Mouse (Mus musculus) hindbrain, embryonic 16.5 days (tissue): ENCODE measurements at regions not wholly inside any gene's neighbourhood (a gene's known extent, or its start where the extent isn't known, plus 50 kb on each side); places are given as distances from the start of the nearest gene placed in this dataset.
A peak's percentile ranks its signal among the peaks of the same experiment; 100 is the strongest.
"Not testable (repeated sequence)": the region's sequence is repeated elsewhere in the genome, so short reads cannot be mapped to it uniquely, and the experiment has no call there.

Experiments used
- ATAC-seq: fragments of 200-750 bp; cut with Nextera tagmentation; 2 replicates; pipeline ENCODE4 v1.8.0; 2017; ENCODE audit warnings: moderate TSS enrichment, moderate library complexity
- H3K27ac ChIP-seq: fragments of 300-500 bp; sonication (generic); 2 replicates; pipeline ENCODE4 v1.5.1; 2014; ENCODE audit warnings: low read depth, mild to moderate bottlenecking, control low read depth, low read length, moderate library complexity
- H3K27me3 ChIP-seq: fragments of 300-500 bp; sonication (generic); replicated peaks from 2 replicates; pipeline ENCODE4 v1.6.1; 2014; ENCODE audit warnings: low read length; ENCODE audit not compliant: control insufficient read depth, insufficient read depth
- H3K36me3 ChIP-seq: fragments of 300-500 bp; sonication (generic); 2 replicates; pipeline ENCODE4 v1.6.1; 2014; ENCODE audit warnings: mild to moderate bottlenecking, low read length, moderate library complexity, mixed read lengths; ENCODE audit not compliant: control insufficient read depth, insufficient read depth
- H3K4me1 ChIP-seq: fragments of 300-500 bp; sonication (generic); 2 replicates; pipeline ENCODE4 v1.6.1; 2014; ENCODE audit warnings: low read depth, low read length; ENCODE audit not compliant: control insufficient read depth, insufficient read depth
- H3K4me2 ChIP-seq: fragments of 300-500 bp; sonication (generic); 2 replicates; pipeline ENCODE4 v1.6.1; 2014; ENCODE audit warnings: mild to moderate bottlenecking, low read length, control low read depth, moderate library complexity
- H3K4me3 ChIP-seq: fragments of 300-500 bp; sonication (generic); 2 replicates; pipeline ENCODE4 v1.5.1; 2014; ENCODE audit warnings: mild to moderate bottlenecking, low read length, control low read depth, moderate library complexity
- H3K9ac ChIP-seq: fragments of 300-500 bp; sonication (generic); 2 replicates; pipeline ENCODE4 v1.6.1; 2014; ENCODE audit warnings: low read depth, mild to moderate bottlenecking, control low read depth, low read length, moderate library complexity
- H3K9me3 ChIP-seq: fragments of 300-500 bp; sonication (generic); 2 replicates; pipeline ENCODE4 v1.6.1; 2014; ENCODE audit warnings: mild to moderate bottlenecking, low read length, moderate library complexity; ENCODE audit not compliant: control insufficient read depth
- WGBS: fragments of 180-500 bp; shearing (Covaris S2); extraction: QIAGEN DNeasy Blood & Tissue Kit; methylation state at CpG from one replicate; pipeline ENCODE4 v1.1.7; 2014; 5-methylcytosine and 5-hydroxymethylcytosine counted together

DNA sequence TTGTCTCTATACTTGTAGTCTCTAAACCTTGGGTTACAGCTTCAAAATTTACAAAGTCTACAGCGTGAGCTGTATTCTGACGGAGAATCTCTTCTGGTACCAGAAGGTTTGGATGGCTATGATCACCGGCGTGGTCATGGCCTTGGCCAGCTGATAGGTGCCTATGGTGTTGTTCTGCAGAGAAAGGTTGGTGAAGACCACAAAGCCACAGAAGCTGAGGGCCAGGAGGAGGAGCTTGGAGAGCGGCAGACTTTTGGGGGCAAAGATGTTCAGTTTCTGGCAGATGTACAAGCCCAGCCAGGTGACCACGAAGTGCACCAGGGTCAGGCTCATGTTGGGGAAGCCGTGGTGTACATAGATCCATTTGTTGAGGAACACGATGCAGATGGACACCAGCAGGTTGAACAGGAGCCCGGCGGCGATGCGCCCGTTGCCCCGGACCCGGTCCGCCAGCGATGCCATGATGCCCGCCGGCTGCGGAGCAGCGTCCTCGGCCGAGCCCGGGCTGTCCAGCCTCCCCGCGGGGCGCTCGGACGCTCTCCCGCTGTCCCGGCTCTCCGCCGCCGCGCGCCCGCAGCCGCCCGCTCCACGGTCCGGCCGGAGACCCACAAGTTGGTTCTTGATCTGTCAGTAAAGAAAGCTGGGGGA, 257.3 kb upstream of the Castor2 start:
- peak; percentile 50; the same call in 1 of the 2 replicates for ATAC-seq
- not testable (repeated sequence) for H3K27ac ChIP-seq, H3K4me1 ChIP-seq, H3K9me3 ChIP-seq, H3K4me3 ChIP-seq, H3K27me3 ChIP-seq, H3K9ac ChIP-seq, H3K36me3 ChIP-seq
- WGBS, result 46% methylated on average over 15 of the region's 42 CpGs
- peak overlapping the region; percentile 36 for H3K4me2 ChIP-seq

DNA sequence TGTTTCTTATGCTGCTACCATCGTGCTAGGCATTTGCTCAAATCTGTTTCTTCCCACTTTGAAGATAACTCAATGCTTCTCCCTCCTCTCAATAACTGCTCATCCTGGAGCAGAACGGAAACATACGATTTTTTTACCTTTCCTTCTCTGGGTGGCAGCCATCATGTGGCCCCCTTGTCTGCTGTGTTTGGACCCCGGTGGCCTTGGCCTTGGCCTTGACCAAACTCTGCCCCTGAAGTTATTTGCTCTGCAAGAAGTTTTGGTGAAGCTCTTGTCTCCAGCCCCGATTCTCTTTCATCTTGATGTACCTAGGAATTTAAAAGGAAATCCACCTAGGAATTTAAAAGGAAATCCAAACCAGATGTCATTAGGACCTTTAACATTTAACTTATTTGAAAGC, 261.2 kb upstream of the Castor2 start:
- WGBS, result 84% methylated on average over 5 of the region's 5 CpGs
- no peaks in the 10 kb centered on the region for H3K27me3 ChIP-seq
- H3K4me2 ChIP-seq, result no peak overlapping the region
- no peak overlapping the region for H3K27ac ChIP-seq
- H3K4me3 ChIP-seq, result no peak overlapping the region
- no peak for ATAC-seq
- no peak overlapping the region for H3K9ac ChIP-seq
- no peaks in the 10 kb centered on the region for H3K9me3 ChIP-seq
- no peaks in the 10 kb centered on the region for H3K36me3 ChIP-seq
- no peaks in the 10 kb centered on the region for H3K4me1 ChIP-seq

DNA sequence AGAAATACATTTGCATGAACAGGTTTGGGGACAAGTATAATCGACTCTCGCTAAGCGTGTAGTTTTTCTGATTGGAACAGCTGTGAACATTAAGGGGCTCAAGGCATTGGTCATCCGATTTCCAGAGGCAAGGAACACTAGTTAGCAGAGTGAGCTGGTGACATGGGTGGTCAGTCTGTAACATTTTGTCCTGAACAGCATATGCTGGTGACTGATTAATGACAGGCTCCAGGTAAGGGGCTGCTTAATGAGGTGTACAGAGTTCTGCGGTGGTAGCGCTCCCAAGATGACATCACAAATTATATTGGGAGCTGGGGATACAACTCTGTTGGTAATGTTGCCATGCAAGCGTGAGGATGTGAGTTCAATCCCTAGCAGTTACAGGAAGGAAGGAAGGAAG, 266.3 kb upstream of the Castor2 start:
- Histone ChIP-seq H3K4me3 (no peak overlapping the region), H3K27me3 (no peaks in the 10 kb centered on the region), H3K4me2 (no peak overlapping the region), H3K9ac (no peak overlapping the region), H3K4me1 (no peaks in the 10 kb centered on the region), H3K9me3 (no peaks in the 10 kb centered on the region), H3K27ac (no peak overlapping the region), H3K36me3 (no peaks in the 10 kb centered on the region)
- WGBS, result 76% methylated on average over 7 of the region's 7 CpGs
- no peak for ATAC-seq

DNA sequence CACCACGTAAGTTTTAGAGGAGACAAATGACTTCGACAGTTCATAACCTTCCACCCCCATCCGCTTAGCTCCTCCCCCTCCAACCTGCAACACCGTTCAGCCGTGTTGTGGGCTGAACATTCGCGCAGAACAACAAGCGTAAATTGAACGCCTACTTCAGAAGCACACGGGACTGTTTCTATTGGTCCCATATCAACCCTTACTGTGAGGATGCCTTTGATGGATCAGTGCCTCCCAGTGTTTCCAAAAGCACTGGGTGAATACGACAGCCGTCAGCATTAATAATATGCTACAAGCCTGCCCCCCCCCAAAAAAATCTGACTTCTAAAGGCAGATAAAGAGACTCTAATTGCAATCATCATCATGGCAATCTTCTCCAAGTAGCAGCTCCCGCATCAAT, 271.3 kb upstream of the Castor2 start:
- WGBS, result 84% methylated on average over 13 of the region's 13 CpGs
- no peak for ATAC-seq

DNA sequence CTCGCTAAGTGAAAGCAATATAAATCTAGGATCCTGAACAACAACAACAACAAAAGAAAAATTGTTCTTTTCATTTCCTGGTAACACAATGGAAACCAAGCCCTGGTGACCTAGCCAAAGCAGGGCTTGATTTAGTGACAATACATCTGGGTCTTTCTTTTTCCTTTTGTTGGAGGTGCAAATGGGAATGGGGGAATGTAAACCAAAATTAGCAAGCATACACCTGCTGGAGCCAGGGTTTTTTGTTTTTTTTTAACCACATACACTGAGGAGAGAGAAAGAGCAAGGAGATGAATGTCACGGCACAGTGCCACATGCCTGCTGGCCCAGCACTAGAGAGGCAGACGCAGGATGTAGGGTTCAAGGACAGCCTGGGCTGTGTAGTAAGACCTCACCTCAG, 275.6 kb upstream of the Castor2 start:
- Histone ChIP-seq H3K27me3 (no peaks in the 10 kb centered on the region), H3K27ac (no peak overlapping the region; the same call in 1 of the 2 replicates), H3K9ac (no peak overlapping the region), H3K9me3 (no peaks in the 10 kb centered on the region), H3K4me3 (no peak overlapping the region), H3K4me1 (peaks cover 7% of the 10 kb centered on the region; the same call in 1 of the 2 replicates), H3K36me3 (no peaks in the 10 kb centered on the region), H3K4me2 (no peak overlapping the region)
- no peak for ATAC-seq
- WGBS, result 44% methylated on average over 3 of the region's 3 CpGs

More for the DNA sequence above, 271.3 kb upstream of the Castor2 start:
- H3K4me3 ChIP-seq, result no peak overlapping the region
- no peaks in the 10 kb centered on the region for H3K36me3 ChIP-seq
- H3K9me3 ChIP-seq, result no peaks in the 10 kb centered on the region
- H3K27ac ChIP-seq, result no peak overlapping the region
- no peak overlapping the region for H3K4me2 ChIP-seq
- H3K4me1 ChIP-seq, result 0 out of 2 replicates have a peak, but pooled peaks cover 3% of the 10 kb centered on the region
- H3K9ac ChIP-seq, result no peak overlapping the region
- no peaks in the 10 kb centered on the region for H3K27me3 ChIP-seq

DNA sequence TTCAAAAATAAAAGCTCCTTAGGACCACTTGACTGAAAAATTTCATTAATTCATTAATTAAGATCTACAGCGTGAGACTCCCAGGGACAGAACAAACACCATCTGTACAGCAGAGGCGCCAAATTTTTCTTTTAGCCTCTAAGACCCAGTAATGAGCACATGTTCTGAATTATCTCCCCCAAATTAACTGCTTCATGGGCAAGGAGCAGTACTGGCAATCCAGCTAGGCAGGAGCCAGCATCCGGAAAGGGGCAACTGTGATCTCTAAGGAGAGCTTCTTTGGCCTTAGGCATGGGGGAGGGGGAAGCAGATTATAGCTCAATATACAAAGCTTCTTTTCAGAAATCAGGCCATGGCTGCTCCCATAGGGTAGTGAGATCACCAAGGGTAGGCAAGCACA, 278.2 kb upstream of the Castor2 start:
- H3K9me3 ChIP-seq, result no peaks in the 10 kb centered on the region
- WGBS, result 12% methylated on average over 3 of the region's 3 CpGs
- H3K27me3 ChIP-seq, result 0 out of 2 replicates have a peak, but pooled peaks cover 2% of the 10 kb centered on the region
- H3K9ac ChIP-seq, result no peak overlapping the region
- H3K4me1 ChIP-seq, result peaks cover 7% of the 10 kb centered on the region; the same call in 1 of the 2 replicates
- no peak overlapping the region for H3K27ac ChIP-seq
- no peaks in the 10 kb centered on the region for H3K36me3 ChIP-seq
- peak; percentile 72 for ATAC-seq
- no peak overlapping the region for H3K4me3 ChIP-seq
- no peak overlapping the region for H3K4me2 ChIP-seq

DNA sequence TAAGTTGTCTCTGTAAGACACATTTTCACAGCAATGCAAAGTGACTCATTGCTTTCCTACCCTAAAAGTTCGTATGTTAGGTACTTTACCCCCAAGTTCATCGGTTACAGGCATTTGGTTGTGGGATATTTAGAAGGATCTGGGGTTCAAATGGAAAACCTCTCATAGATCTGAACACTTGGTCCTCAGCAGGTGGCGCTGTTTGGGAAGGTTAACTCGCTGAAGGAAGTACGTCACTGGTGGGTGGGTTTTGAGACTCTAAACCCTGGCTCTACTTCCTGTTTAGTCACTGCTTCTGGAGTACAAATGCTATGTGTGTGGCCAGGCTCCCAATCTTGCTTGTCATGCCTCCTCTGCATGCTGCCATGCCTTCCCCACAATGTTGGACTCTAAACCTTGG, 284.0 kb upstream of the Castor2 start:
- Histone ChIP-seq H3K4me3 (no peak overlapping the region), H3K9me3 (no peaks in the 10 kb centered on the region), H3K27ac (no peak overlapping the region), H3K36me3 (no peaks in the 10 kb centered on the region), H3K9ac (no peak overlapping the region), H3K27me3 (0 out of 2 replicates have a peak, but pooled peaks cover 2% of the 10 kb centered on the region), H3K4me2 (no peak overlapping the region), H3K4me1 (peaks cover 4% of the 10 kb centered on the region)
- ATAC-seq, result no peak
- WGBS, result 79% methylated on average over 5 of the region's 5 CpGs

DNA sequence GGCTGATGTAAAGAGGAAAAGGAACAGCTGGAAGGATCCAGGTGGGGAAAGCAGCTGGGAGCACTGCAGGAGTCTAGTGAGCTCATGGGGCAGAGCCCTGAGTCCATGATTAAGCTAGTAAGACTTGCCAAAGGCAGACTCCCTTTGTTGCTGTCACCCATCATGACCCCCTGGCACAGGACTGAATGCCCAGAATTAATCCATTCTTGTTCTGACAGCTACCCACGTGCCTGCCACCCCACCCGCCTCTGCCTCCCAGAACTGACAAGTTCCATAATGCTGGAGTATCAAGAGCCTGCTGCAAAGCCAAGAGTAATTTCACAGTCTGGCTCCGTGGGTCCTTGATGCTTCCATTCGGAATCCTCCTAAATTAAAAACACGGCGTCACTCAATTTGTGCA, 285.1 kb upstream of the Castor2 start:
- Histone ChIP-seq H3K27ac (no peak overlapping the region), H3K9ac (no peak overlapping the region), H3K4me1 (peaks cover 4% of the 10 kb centered on the region), H3K9me3 (no peaks in the 10 kb centered on the region), H3K4me2 (no peak overlapping the region), H3K27me3 (0 out of 2 replicates have a peak, but pooled peaks cover 2% of the 10 kb centered on the region), H3K36me3 (no peaks in the 10 kb centered on the region), H3K4me3 (no peak overlapping the region)
- 19% methylated on average over 6 of the region's 6 CpGs for WGBS
- peak; percentile 72 for ATAC-seq

DNA sequence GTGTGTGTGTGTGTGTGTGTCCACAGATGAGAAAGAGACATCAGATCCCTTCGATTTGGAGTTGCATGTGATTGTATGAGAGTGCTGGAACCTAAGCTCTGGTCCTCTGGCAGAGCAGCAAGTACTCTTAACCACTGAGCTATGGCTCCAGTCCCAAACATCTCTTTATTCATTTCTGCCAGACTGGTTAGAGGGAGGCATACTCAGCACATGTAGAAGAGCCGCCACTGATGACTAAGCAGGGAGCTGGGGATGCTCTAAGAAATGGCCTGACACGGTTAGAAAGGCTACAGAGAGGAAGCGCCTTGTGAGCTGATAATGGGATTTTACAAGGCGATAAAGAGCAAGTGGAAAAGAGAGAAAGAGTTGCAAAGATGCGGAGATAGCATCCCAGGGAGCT, 287.3 kb upstream of the Castor2 start:
- Histone ChIP-seq H3K9me3 (no peaks in the 10 kb centered on the region), H3K4me3 (no peak overlapping the region), H3K4me1 (peaks cover 4% of the 10 kb centered on the region), H3K36me3 (no peaks in the 10 kb centered on the region), H3K9ac (no peak overlapping the region), H3K27me3 (no peaks in the 10 kb centered on the region), H3K27ac (no peak overlapping the region), H3K4me2 (no peak overlapping the region)
- no peak for ATAC-seq
- 61% methylated on average over 6 of the region's 6 CpGs for WGBS
